Mouse (Mus musculus) embryonic facial prominence, embryonic 11.5 days (tissue): ENCODE measurements around the gene Prkar1a. TPM values are rescaled to one million over a fixed set of nuclear protein-coding genes. Genes with fewer than 3 reads are reported as not detected.

Source experiments
- ATAC-seq: fragments of 200-750 bp; cut with Nextera tagmentation; replicated peaks from 2 replicates; pipeline ENCODE4 v1.8.0; 2017; ENCODE audit warnings: low read depth; ENCODE audit not compliant: insufficient number of reproducible peaks, low FRiP score, low TSS enrichment
- DNase-seq: peaks from one replicate; pipeline ENCODE4 v3.0.0-alpha.2; 2015; ENCODE audit warnings: low spot score
- H3K27ac ChIP-seq: fragments of 300-500 bp; sonication (generic); replicated peaks from 2 replicates; pipeline ENCODE4 v1.5.1; 2014; ENCODE audit warnings: mild to moderate bottlenecking, low read depth, low read length, control low read depth
- H3K27me3 ChIP-seq: fragments of 300-500 bp; sonication (generic); 2 replicates; pipeline ENCODE4 v1.6.1; 2014; ENCODE audit warnings: mild to moderate bottlenecking, low read length, moderate library complexity, mixed read lengths; ENCODE audit not compliant: control insufficient read depth, insufficient read depth
- H3K36me3 ChIP-seq: fragments of 300-500 bp; sonication (generic); replicated peaks from 2 replicates; pipeline ENCODE4 v1.6.1; 2014; ENCODE audit warnings: low read depth, mild to moderate bottlenecking, low read length, moderate library complexity, mixed read lengths; ENCODE audit not compliant: control insufficient read depth, insufficient read depth
- H3K4me1 ChIP-seq: fragments of 300-500 bp; sonication (generic); 2 replicates; pipeline ENCODE4 v1.6.1; 2014; ENCODE audit warnings: low read length, mixed read lengths; ENCODE audit not compliant: control insufficient read depth, insufficient read depth
- H3K4me2 ChIP-seq: fragments of 300-500 bp; sonication (generic); 2 replicates; pipeline ENCODE4 v1.6.1; 2014; ENCODE audit warnings: low read depth, mild to moderate bottlenecking, control low read depth, low read length, moderate library complexity
- H3K4me3 ChIP-seq: fragments of 300-500 bp; sonication (generic); 2 replicates; pipeline ENCODE4 v1.5.1; 2014; ENCODE audit warnings: low read depth, low read length, control low read depth
- H3K9ac ChIP-seq: fragments of 300-500 bp; sonication (generic); replicated peaks from 2 replicates; pipeline ENCODE4 v1.6.1; 2014; ENCODE audit warnings: mild to moderate bottlenecking, control low read depth, low read length
- H3K9me3 ChIP-seq: fragments of 300-500 bp; sonication (generic); replicated peaks from 2 replicates; pipeline ENCODE4 v1.6.1; 2016; ENCODE audit warnings: mild to moderate bottlenecking, low read length, inconsistent platforms, mixed read lengths; ENCODE audit not compliant: control insufficient read depth
- WGBS: fragments of 180-500 bp; shearing (Covaris S2); extraction: QIAGEN DNeasy Blood & Tissue Kit; methylation state at CpG from one replicate; pipeline ENCODE4 v1.1.7; 2014; 5-methylcytosine and 5-hydroxymethylcytosine counted together
- polyA plus RNA-seq: library from polyadenylated mRNA; unstranded; fragments of >200 nt; fragmentation: Nextera tagmentation; extraction: Ambion mirVana; gene quantifications from 2 replicates; pipeline ENCODE4 v1.2.1, GENCODE M21; 2014

Gene Prkar1a
- polyA plus RNA-seq, 1 experiment from 2014 or later, result 456 TPM

- Histone ChIP-seq H3K27ac (no peak overlapping the region), H3K9ac (no peak overlapping the region), H3K4me1 (no peaks in the 10 kb centered on the region), H3K4me2 (no peak overlapping the region), H3K27me3 (no peaks in the 10 kb centered on the region), H3K4me3 (no peak overlapping the region), H3K9me3 (no peaks in the 10 kb centered on the region), H3K36me3 (no peaks in the 10 kb centered on the region)
- WGBS, result 84% methylated on average over 10 of the region's 10 CpGs
- DNase-seq (no peak), ATAC-seq (no peak)
Measured at GRCm38 (mm10) chr11:109698740-109699139, 49.5 kb downstream of the Prkar1a start.

DNA sequence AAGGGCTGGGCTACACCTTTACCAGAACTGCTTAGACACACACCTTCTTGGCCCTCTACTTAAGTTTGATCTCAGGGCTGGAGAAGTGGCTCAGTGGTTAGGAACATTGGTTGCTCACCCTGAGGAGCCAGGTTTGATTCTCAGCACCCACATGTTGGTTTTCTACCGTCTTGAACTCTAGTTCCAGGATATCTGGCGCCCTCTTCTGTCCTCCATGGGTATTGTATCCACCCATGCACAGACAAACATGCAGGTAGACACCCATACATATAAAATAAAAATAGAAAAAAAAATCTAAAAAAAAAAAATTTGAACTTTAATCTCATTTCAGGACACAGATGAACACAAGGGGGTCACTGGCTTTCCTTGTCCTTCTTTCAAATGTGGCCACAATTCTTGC is 50.6 kb downstream of the Prkar1a start:
- Histone ChIP-seq H3K27ac (no peak overlapping the region), H3K4me2 (no peak overlapping the region), H3K4me3 (no peak overlapping the region), H3K9ac (no peak overlapping the region), H3K9me3 (no peaks in the 10 kb centered on the region), H3K27me3 (no peaks in the 10 kb centered on the region), H3K4me1 (no peaks in the 10 kb centered on the region), H3K36me3 (no peaks in the 10 kb centered on the region)
- no peak for DNase-seq
- 66% methylated on average over 2 of the region's 2 CpGs for WGBS
- no peak for ATAC-seq

GRCm38 (mm10) chr11:109700761-109701160 is 51.6 kb downstream of the Prkar1a start:
- DNase-seq (no peak), ATAC-seq (no peak)
- no peak overlapping the region for H3K27ac ChIP-seq
- H3K36me3 ChIP-seq, result no peaks in the 10 kb centered on the region
- no peak overlapping the region for H3K4me3 ChIP-seq
- H3K9ac ChIP-seq, result no peak overlapping the region
- 86% methylated on average over 6 of the region's 6 CpGs for WGBS
- no peak overlapping the region for H3K4me2 ChIP-seq
- H3K4me1 ChIP-seq, result no peaks in the 10 kb centered on the region
- H3K9me3 ChIP-seq, result no peaks in the 10 kb centered on the region
- no peaks in the 10 kb centered on the region for H3K27me3 ChIP-seq

GRCm38 (mm10) chr11:109702031-109702815 is 53.0 kb downstream of the Prkar1a start:
- ATAC-seq, result no peak
- no peak for DNase-seq
- Histone ChIP-seq H3K4me1 (no peaks in the 10 kb centered on the region), H3K4me2 (no peak overlapping the region), H3K9me3 (no peaks in the 10 kb centered on the region), H3K9ac (no peak overlapping the region), H3K27me3 (no peaks in the 10 kb centered on the region), H3K27ac (no peak overlapping the region), H3K36me3 (no peaks in the 10 kb centered on the region), H3K4me3 (no peak overlapping the region)
- WGBS, result 46% methylated on average over 10 of the region's 10 CpGs

DNA sequence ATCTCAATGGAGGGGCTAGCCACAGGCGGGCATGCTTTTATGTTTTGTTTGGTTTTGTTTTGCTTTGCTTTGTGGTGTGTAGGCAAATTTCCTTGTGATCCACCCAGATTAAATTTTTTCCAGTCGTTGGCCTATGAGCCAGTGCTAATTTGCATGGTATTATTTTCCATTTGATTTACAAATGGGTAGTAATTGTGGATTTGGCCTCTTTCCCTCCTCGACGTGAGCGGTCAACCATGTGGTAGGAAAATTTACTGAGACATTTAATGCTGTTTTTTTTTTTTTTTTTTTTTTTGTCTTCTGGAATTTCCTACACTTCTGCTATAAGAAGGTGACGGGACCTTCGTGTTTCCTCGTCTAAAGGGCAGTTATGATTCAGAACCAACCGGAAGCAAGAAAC is 54.6 kb downstream of the Prkar1a start:
- Histone ChIP-seq H3K9ac (no peak overlapping the region), H3K27ac (no peak overlapping the region), H3K4me3 (no peak overlapping the region), H3K36me3 (no peaks in the 10 kb centered on the region), H3K4me1 (no peaks in the 10 kb centered on the region), H3K9me3 (no peaks in the 10 kb centered on the region), H3K4me2 (no peak overlapping the region), H3K27me3 (no peaks in the 10 kb centered on the region)
- no peak for ATAC-seq
- no peak for DNase-seq
- 78% methylated on average over 9 of the region's 9 CpGs for WGBS

DNA sequence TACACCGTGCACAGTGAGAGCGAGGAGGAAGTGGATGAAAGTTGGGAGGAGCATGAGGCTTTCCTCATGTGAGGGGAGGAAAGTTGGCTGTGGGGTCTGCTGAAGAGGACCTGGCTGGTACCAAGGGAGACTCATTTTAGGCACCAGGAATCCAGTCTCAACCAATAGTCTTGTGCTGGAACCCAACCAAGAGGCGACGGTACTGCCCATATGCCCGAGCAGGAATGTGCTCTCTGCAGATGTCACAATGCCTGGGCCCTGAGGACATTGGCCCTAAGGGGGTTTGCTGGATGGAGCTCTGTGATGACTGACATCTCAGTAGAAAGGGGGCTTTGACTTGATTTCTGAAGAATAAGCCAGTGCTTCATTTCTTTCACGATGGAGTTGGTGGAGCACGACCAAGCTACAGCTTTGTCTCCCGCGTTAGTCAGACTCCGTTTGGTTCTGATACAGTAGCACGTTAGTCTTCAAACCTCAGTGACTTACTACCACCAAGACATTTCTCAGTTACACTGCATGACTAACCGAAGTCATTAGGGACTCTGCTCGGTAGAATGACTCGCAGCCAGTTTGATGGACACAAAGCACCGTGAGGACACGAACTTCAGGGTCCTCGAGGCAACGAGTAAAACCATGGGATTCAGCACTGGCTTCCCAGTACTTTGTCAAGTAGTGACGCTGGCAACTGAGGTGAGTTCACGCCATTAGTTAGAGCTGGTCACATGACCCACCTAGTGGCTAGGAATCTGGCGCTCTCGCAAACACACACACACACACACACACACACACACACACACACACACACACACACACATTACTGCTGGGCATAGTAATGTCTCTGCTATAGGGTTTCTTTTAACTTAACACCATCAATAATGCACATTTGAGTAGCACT is 55.4 kb downstream of the Prkar1a start:
- no peaks in the 10 kb centered on the region for H3K4me1 ChIP-seq
- no peaks in the 10 kb centered on the region for H3K9me3 ChIP-seq
- 87% methylated on average over 22 of the region's 22 CpGs for WGBS
- no peaks in the 10 kb centered on the region for H3K27me3 ChIP-seq
- no peak overlapping the region for H3K4me2 ChIP-seq
- H3K27ac ChIP-seq, result no peak overlapping the region
- H3K36me3 ChIP-seq, result no peaks in the 10 kb centered on the region
- ATAC-seq (no peak), DNase-seq (no peak)
- H3K9ac ChIP-seq, result no peak overlapping the region
- H3K4me3 ChIP-seq, result no peak overlapping the region

- Histone ChIP-seq H3K36me3 (no peaks in the 10 kb centered on the region), H3K4me3 (no peak overlapping the region), H3K9ac (no peak overlapping the region), H3K4me1 (no peaks in the 10 kb centered on the region), H3K9me3 (no peaks in the 10 kb centered on the region), H3K27ac (no peak overlapping the region), H3K27me3 (no peaks in the 10 kb centered on the region), H3K4me2 (no peak overlapping the region)
- ATAC-seq (no peak), DNase-seq (no peak)
- 79% methylated on average over 9 of the region's 9 CpGs for WGBS
Measured at GRCm38 (mm10) chr11:109705336-109706054, 56.3 kb downstream of the Prkar1a start.
